Mouse (Mus musculus) ES-E14 (cell line): ENCODE results near the gene Unc13c.

Source experiments
- HCFC1 ChIP-seq: IDR thresholded peaks from 2 replicates; pipeline ENCODE4 v1.6.1; 2012; ENCODE audit warnings: low read length, inconsistent platforms, borderline replicate concordance; ENCODE audit not compliant: insufficient read depth
- MAFK ChIP-seq: IDR thresholded peaks from 2 replicates; pipeline ENCODE4 v1.6.1; 2014; ENCODE audit warnings: mild to moderate bottlenecking, low read depth, low read length, inconsistent platforms; ENCODE audit not compliant: insufficient read depth
- ZC3H11A ChIP-seq: IDR thresholded peaks from 2 replicates; pipeline ENCODE4 v1.6.1; 2012; ENCODE audit warnings: low read depth, mild to moderate bottlenecking, inconsistent platforms, low read length, borderline replicate concordance
- ZNF384 ChIP-seq: IDR thresholded peaks from 2 replicates; pipeline ENCODE4 v1.6.1; 2012; ENCODE audit warnings: low read depth, low read length, inconsistent platforms

- TF ChIP-seq ZC3H11A (no peak), ZNF384 (no peak), MAFK (no peak), HCFC1 (no peak)
Observed at GRCm38 (mm10) chr9:73681580-73681979, 287.2 kb downstream of the Unc13c start.
